Mouse (Mus musculus) ES-E14 (cell line): ENCODE measurements at regions not wholly inside any gene's neighbourhood (a gene's known extent, or its start where the extent isn't known, plus 50 kb on each side); places are given as distances from the start of the nearest gene placed in this dataset.
"Not testable (repeated sequence)": the region's sequence is repeated elsewhere in the genome, so short reads cannot be mapped to it uniquely, and the experiment has no call there.

Source experiments
- DNase-seq: peaks from one replicate; pipeline ENCODE4 v3.0.0-alpha.2; 2013; ENCODE audit warnings: low read depth, low spot score
- H3K27ac ChIP-seq: 2 replicates; pipeline ENCODE4 v1.5.1; 2012; ENCODE audit warnings: low read depth, mild to moderate bottlenecking, low read length, moderate library complexity, mixed read lengths; ENCODE audit not compliant: poor library complexity, insufficient read depth, severe bottlenecking
- H3K36me3 ChIP-seq: 2 replicates; pipeline ENCODE4 v1.6.1; 2012; ENCODE audit warnings: mild to moderate bottlenecking, low read length, moderate library complexity, mixed read lengths; ENCODE audit not compliant: control insufficient read depth, poor library complexity, insufficient read depth, severe bottlenecking
- H3K4me1 ChIP-seq, 2 experiments: fragments of 150-350 bp in 1 of 2; sonication (generic) in 1 of 2; 2 replicates each; pipeline ENCODE4 v1.6.1; 2012; ENCODE audit warnings: low read length in 2 of 2, mild to moderate bottlenecking in 1 of 2, mixed read lengths in 1 of 2; ENCODE audit not compliant: control insufficient read depth in 2 of 2, insufficient read depth in 2 of 2, poor library complexity in 1 of 2
- H3K4me3 ChIP-seq, 2 experiments: fragments of 150-350 bp in 1 of 2; sonication (generic) in 1 of 2; 2 replicates each; pipeline ENCODE4 v1.5.1; 2012; ENCODE audit warnings: low read length in 2 of 2, low read depth in 1 of 2, mild to moderate bottlenecking in 1 of 2, mixed read lengths in 1 of 2; ENCODE audit not compliant: insufficient read depth in 1 of 2, poor library complexity in 1 of 2, severe bottlenecking in 1 of 2
- H3K9ac ChIP-seq: 2 replicates; pipeline ENCODE4 v1.6.1; 2012; ENCODE audit warnings: low read depth, mild to moderate bottlenecking, low read length, mixed read lengths; ENCODE audit not compliant: poor library complexity, insufficient read depth, severe bottlenecking
- H3K9me3 ChIP-seq: fragments of 150-350 bp; sonication (generic); 2 replicates; pipeline ENCODE4 v1.6.1; 2012; ENCODE audit warnings: low read depth, mild to moderate bottlenecking, low read length; ENCODE audit not compliant: control insufficient read depth, insufficient read depth
- CHD2 ChIP-seq: IDR thresholded peaks from 2 replicates; pipeline ENCODE4 v1.6.1; 2014; ENCODE audit warnings: mild to moderate bottlenecking, low read depth, low read length, inconsistent platforms
- HCFC1 ChIP-seq: IDR thresholded peaks from 2 replicates; pipeline ENCODE4 v1.6.1; 2012; ENCODE audit warnings: low read length, inconsistent platforms, borderline replicate concordance; ENCODE audit not compliant: insufficient read depth
- MAFK ChIP-seq: IDR thresholded peaks from 2 replicates; pipeline ENCODE4 v1.6.1; 2014; ENCODE audit warnings: mild to moderate bottlenecking, low read depth, low read length, inconsistent platforms; ENCODE audit not compliant: insufficient read depth
- ZC3H11A ChIP-seq: IDR thresholded peaks from 2 replicates; pipeline ENCODE4 v1.6.1; 2012; ENCODE audit warnings: low read depth, mild to moderate bottlenecking, inconsistent platforms, low read length, borderline replicate concordance
- ZNF384 ChIP-seq: IDR thresholded peaks from 2 replicates; pipeline ENCODE4 v1.6.1; 2012; ENCODE audit warnings: low read depth, low read length, inconsistent platforms
- in situ Hi-C, 2 experiments: fragments of 600-800 bp; cut with MboI; formaldehyde crosslinking; loops; one replicate each; pipeline ENCODE4 v1.15.1; 2025; ENCODE audit warnings: low sequenced_read_pairs in 2 of 2, inconsistent platforms in 1 of 2; ENCODE audit not compliant: unreplicated experiment in 2 of 2

GRCm38 (mm10) chr17:31763078-31763477 is 85.5 kb downstream of the Cryaa start:
- no peak for DNase-seq
- TF ChIP-seq CHD2 (no peak), ZC3H11A (no peak), ZNF384 (no peak), HCFC1 (no peak), MAFK (no peak)
- Histone ChIP-seq H3K4me1 (peaks cover 5 to 11% of the 10 kb centered on the region in 2 experiments; a peak in 2 of 4 replicates), H3K36me3 (no peaks in the 10 kb centered on the region), H3K27ac (no peak overlapping the region), H3K9me3 (no peaks in the 10 kb centered on the region), H3K9ac (no peak overlapping the region), H3K4me3 (no peak overlapping the region)
- in situ Hi-C loops, result no loop called here

- Histone ChIP-seq H3K4me1 (peaks cover 5 to 11% of the 10 kb centered on the region in 2 experiments; a peak in 2 of 4 replicates), H3K36me3 (no peaks in the 10 kb centered on the region), H3K27ac (no peak overlapping the region), H3K9ac (no peak overlapping the region), H3K9me3 (no peaks in the 10 kb centered on the region), H3K4me3 (no peak overlapping the region)
- in situ Hi-C loops, result no loop called here
- no peak for DNase-seq
- TF ChIP-seq HCFC1 (no peak), ZNF384 (no peak), MAFK (0 out of 2 replicates have a peak, but pooled peaks have one; percentile 9), ZC3H11A (no peak), CHD2 (no peak)
These were observed 88.6 kb downstream of the Sik1 start for GRCm38 (mm10) chr17:31766779-31767697.

- Histone ChIP-seq H3K27ac (no peak overlapping the region), H3K36me3 (no peaks in the 10 kb centered on the region), H3K9ac (no peak overlapping the region), H3K9me3 (no peaks in the 10 kb centered on the region), H3K4me1 (peaks cover 0 to 5% of the 10 kb centered on the region in 2 experiments; a peak in 2 of 4 replicates), H3K4me3 (no peak overlapping the region)
- no peak for DNase-seq
- in situ Hi-C loops, result no loop called here
- TF ChIP-seq ZNF384, result no peak
- no peak for TF ChIP-seq MAFK
- no peak for TF ChIP-seq ZC3H11A
- no peak for TF ChIP-seq HCFC1
- no peak for TF ChIP-seq CHD2
These were observed 83.3 kb downstream of the Sik1 start for GRCm38 (mm10) chr17:31772201-31772820.

GRCm38 (mm10) chr17:31773882-31774281 is 81.7 kb downstream of the Sik1 start:
- peaks cover 6 to 12% of the 10 kb centered on the region in 2 experiments; a peak in 3 of 4 replicates for H3K4me1 ChIP-seq

More at GRCm38 (mm10) chr17:31773882-31774281, 81.7 kb downstream of the Sik1 start:
- DNase-seq, H3K36me3 ChIP-seq, H3K4me3 ChIP-seq, H3K27ac ChIP-seq, in situ Hi-C loops, H3K9ac ChIP-seq, H3K9me3 ChIP-seq: not testable (repeated sequence)
